Mouse (Mus musculus): ENCODE results near the gene Dgkb. TPM values are rescaled to one million over a fixed set of nuclear protein-coding genes. Genes with fewer than 3 reads are reported as not detected.

Dgkb gene
- polyA plus RNA-seq, 1 experiment from 2014 or later, result 0.25 TPM

- Histone ChIP-seq H3K27me3 (ENCODE audit: insufficient read depth, poor library complexity, severe bottlenecking) (no peaks in the 10 kb centered on the region), H3K27ac (no peak overlapping the region), H3K4me1 (replicated peaks) (no peaks in the 10 kb centered on the region), H3K4me3 (no peak overlapping the region), H3K9me3 (no peaks in the 10 kb centered on the region), H3K36me3 (no peaks in the 10 kb centered on the region)
- no peak for DNase-seq (ENCODE audit: low spot score)
Measured at GRCm38 (mm10) chr12:38589951-38590350, 772.4 kb downstream of the Dgkb start.

GRCm38 (mm10) chr12:38593653-38594052, 776.1 kb downstream of the Dgkb start:
- peaks cover 6% of the 10 kb centered on the region; the same call in 1 of the 2 replicates for H3K4me1 ChIP-seq (replicated peaks)
- H3K4me3 ChIP-seq, result no peak overlapping the region
- no peaks in the 10 kb centered on the region for H3K36me3 ChIP-seq
- 91% methylated on average over 2 of the region's 2 CpGs for WGBS
- H3K27me3 ChIP-seq (ENCODE audit: insufficient read depth, poor library complexity, severe bottlenecking), result no peaks in the 10 kb centered on the region
- no peak for DNase-seq (ENCODE audit: low spot score)
- H3K9me3 ChIP-seq, result no peaks in the 10 kb centered on the region
- H3K27ac ChIP-seq, result no peak overlapping the region

- no peaks in the 10 kb centered on the region for H3K36me3 ChIP-seq
- H3K4me3 ChIP-seq, result no peak overlapping the region
- 82% methylated on average over 3 of the region's 3 CpGs for WGBS
- H3K9me3 ChIP-seq, result no peaks in the 10 kb centered on the region
- H3K27ac ChIP-seq, result no peak overlapping the region
- DNase-seq (ENCODE audit: low spot score), result no peak
- no peaks in the 10 kb centered on the region for H3K27me3 ChIP-seq (ENCODE audit: insufficient read depth, poor library complexity, severe bottlenecking)
- peaks cover 6% of the 10 kb centered on the region; the same call in 1 of the 2 replicates for H3K4me1 ChIP-seq (replicated peaks)
Measured at GRCm38 (mm10) chr12:38594055-38594454, 776.5 kb downstream of the Dgkb start.

- peak; percentile 20 for DNase-seq (ENCODE audit: low spot score)
- 43% methylated on average over 7 of the region's 7 CpGs for WGBS
- Histone ChIP-seq H3K27ac (0 out of 2 replicates have a peak overlapping the region, but pooled peaks have one; percentile 31), H3K4me1 (replicated peaks) (peaks cover 6% of the 10 kb centered on the region; the same call in 1 of the 2 replicates), H3K36me3 (no peaks in the 10 kb centered on the region), H3K27me3 (ENCODE audit: insufficient read depth, poor library complexity, severe bottlenecking) (no peaks in the 10 kb centered on the region), H3K4me3 (no peak overlapping the region), H3K9me3 (no peaks in the 10 kb centered on the region)
Measured at GRCm38 (mm10) chr12:38596416-38597062, 779.0 kb downstream of the Dgkb start.

- no peaks in the 10 kb centered on the region for H3K36me3 ChIP-seq
- H3K27me3 ChIP-seq (ENCODE audit: insufficient read depth, poor library complexity, severe bottlenecking), result no peaks in the 10 kb centered on the region
- WGBS, result 43% methylated on average over 2 of the region's 2 CpGs
- H3K27ac ChIP-seq, result no peak overlapping the region
- no peaks in the 10 kb centered on the region for H3K9me3 ChIP-seq
- no peak overlapping the region for H3K4me3 ChIP-seq
- no peak for DNase-seq (ENCODE audit: low spot score)
- H3K4me1 ChIP-seq (replicated peaks), result peaks cover 6% of the 10 kb centered on the region; the same call in 1 of the 2 replicates
Measured at GRCm38 (mm10) chr12:38598096-38598495, 780.6 kb downstream of the Dgkb start.

DNA sequence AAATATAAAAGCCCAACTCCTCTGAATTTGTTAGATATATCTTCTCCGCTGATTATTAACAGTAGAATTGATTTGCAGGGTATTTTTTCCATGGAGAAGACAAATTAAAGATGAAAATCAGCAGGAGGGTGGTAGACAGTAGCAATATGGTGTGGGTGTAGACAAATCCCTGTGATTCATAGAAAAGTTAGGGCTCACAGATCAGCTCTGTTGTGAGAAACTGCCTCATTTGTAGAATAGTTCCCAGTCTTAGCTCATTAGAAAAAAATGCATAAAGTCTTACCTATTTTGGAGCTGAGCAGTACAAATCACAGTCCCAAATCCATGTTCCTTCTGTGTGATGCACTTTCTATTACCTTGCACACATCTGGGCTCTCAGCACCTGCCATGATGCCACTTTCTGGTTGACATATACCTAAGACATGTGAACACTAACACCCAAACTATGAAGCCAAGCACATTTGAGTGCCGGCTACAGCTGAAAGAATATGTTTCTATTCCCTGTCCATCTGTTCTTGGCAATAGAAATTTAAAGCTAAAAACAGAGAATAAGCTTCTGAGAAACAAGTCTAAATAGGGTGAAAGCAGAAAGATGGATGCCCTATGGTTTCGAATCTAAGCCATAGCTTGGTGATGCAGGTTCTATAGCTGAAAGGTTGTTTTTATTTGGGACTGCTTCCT, 782.8 kb downstream of the Dgkb start:
- H3K4me3 ChIP-seq, result no peak overlapping the region
- H3K27ac ChIP-seq, result no peak overlapping the region
- H3K9me3 ChIP-seq, result no peaks in the 10 kb centered on the region
- H3K36me3 ChIP-seq, result no peaks in the 10 kb centered on the region
- WGBS, result 93% methylated on average over 3 of the region's 3 CpGs
- no peak for DNase-seq (ENCODE audit: low spot score)
- no peaks in the 10 kb centered on the region for H3K27me3 ChIP-seq (ENCODE audit: insufficient read depth, poor library complexity, severe bottlenecking)
- peaks cover 6% of the 10 kb centered on the region; the same call in 1 of the 2 replicates for H3K4me1 ChIP-seq (replicated peaks)

GRCm38 (mm10) chr12:38608104-38608503, 790.6 kb downstream of the Dgkb start:
- WGBS, result 68% methylated on average over 1 of the region's 1 CpGs
- Histone ChIP-seq H3K4me3 (no peak overlapping the region), H3K36me3 (no peaks in the 10 kb centered on the region), H3K27me3 (ENCODE audit: insufficient read depth, poor library complexity, severe bottlenecking) (no peaks in the 10 kb centered on the region), H3K27ac (no peak overlapping the region), H3K4me1 (replicated peaks) (no peaks in the 10 kb centered on the region), H3K9me3 (no peaks in the 10 kb centered on the region)
- DNase-seq (ENCODE audit: low spot score), result no peak

DNA sequence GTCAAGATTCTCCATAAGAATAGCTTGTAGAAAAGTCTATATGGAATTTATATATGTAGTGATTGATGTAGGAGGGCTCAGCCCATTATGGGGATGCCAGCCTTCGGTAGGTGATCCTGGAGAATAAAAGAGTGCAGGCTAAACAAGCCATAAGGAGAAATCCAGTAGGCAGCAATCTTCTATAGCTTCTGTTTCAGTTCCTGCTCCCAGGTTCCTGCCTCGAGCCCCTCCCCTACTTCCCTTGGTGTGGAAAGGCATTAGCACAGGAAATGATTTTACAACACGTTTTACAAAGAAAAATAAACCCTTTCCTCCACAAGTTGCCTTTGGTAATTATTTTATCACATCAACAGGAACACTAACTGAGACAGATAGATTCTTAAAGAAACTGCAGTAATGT, 850.7 kb downstream of the Dgkb start:
- WGBS, result 75% methylated on average over 3 of the region's 3 CpGs
- no peak for DNase-seq (ENCODE audit: low spot score)
- H3K9me3 ChIP-seq, result no peaks in the 10 kb centered on the region
- no peaks in the 10 kb centered on the region for H3K27me3 ChIP-seq (ENCODE audit: insufficient read depth, poor library complexity, severe bottlenecking)
- H3K36me3 ChIP-seq, result no peaks in the 10 kb centered on the region
- H3K4me3 ChIP-seq, result no peak overlapping the region
- H3K4me1 ChIP-seq (replicated peaks), result no peaks in the 10 kb centered on the region
- H3K27ac ChIP-seq, result no peak overlapping the region
